Mouse (Mus musculus): ENCODE data around the gene Gm20765. TPM values are rescaled to one million over a fixed set of nuclear protein-coding genes. Genes with fewer than 3 reads are reported as not detected.

Gene Gm20765
- polyA plus RNA-seq, 1 experiment from 2014 or later, result not detected

Other genes with a start within 250 kb of the Gm20765 start
- gene Gm21293, start 42.5 kb upstream of the Gm20765 start, polyA plus RNA-seq (2016; fragmentation: Nextera tagmentation; extraction: Ambion mirVana), result not detected in 2 replicates
- not detected in 2 replicates for gene Gm6763, start 34.0 kb upstream of the Gm20765 start, polyA plus RNA-seq (2016; fragmentation: Nextera tagmentation; extraction: Ambion mirVana)
- gene Gm8764, start 25.5 kb upstream of the Gm20765 start, polyA plus RNA-seq (2016; fragmentation: Nextera tagmentation; extraction: Ambion mirVana), result not detected in 2 replicates
- not detected in 2 replicates for gene Gm21304, start 17.0 kb upstream of the Gm20765 start, polyA plus RNA-seq (2016; fragmentation: Nextera tagmentation; extraction: Ambion mirVana)
- gene Gm21312, start 8.5 kb upstream of the Gm20765 start, polyA plus RNA-seq (2016; fragmentation: Nextera tagmentation; extraction: Ambion mirVana), result not detected in 2 replicates
- gene Gm4340, start 8.5 kb downstream of the Gm20765 start, polyA plus RNA-seq (2016; fragmentation: Nextera tagmentation; extraction: Ambion mirVana), result not detected in 2 replicates

Measured in limb, embryonic 10.5 days (tissue).